Mouse (Mus musculus): ENCODE measurements at regions not wholly inside any gene's neighbourhood (a gene's known extent, or its start where the extent isn't known, plus 50 kb on each side); places are given as distances from the start of the nearest gene placed in this dataset.

DNA sequence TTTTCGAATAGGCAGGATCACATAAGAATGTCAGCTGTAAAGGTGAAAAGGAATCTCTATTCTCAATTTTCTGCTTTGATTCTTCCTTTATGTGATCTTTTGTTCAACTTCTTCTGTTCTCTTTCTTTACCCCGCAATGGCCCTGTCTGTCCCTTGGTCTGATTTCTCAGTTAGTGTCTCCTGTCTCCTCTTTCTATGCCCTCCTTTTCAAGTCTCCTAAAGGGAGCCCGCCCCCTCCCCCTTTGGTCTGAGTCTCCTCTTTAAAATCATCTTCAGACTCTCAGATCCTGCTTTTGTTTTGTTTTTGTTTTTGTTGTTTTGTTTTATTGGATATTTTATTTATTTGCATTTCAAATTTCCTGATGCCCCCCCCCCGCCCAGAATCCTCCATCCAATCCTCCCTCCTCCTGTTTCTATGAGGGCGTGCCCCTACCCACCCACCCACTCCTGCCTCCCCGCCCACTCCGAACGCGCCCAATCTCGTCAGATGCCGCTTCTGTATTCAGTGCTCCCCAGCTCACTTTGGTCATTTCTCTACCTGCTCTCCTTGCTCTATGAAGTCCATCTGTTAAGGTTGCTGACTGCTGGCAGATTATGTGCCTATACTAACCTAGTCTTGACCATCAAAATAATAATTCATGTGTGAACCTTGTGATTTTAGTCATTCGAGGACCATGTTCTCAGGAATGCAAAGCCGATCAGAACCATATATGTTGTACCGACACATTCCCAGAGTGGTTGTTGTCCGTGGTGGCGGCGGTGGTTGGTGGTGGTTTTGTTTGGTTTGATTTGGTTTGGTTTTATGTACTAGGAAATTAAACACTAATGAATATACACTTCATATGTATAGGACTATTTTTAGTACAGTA, 487.9 kb upstream of the Adam24 start:
- DNase-seq (ENCODE audit: low spot score), result no peak

DNA sequence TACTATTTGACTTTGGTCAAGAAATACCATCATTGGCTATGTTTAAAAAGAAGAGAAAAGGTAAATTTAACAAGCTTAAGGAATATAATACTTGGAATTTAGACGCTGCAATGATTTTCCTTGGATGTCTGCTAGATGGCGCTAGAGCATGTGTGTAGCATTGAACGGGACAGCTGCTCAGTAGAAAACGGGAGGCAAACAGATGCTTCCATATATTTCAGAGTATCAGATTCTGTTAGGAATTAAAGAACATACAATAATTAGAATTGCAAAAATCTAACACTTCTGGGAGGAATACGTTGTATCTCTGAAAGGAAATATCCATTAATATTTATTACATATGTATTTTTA, 487.3 kb upstream of the Adam24 start:
- peak; percentile 27 for DNase-seq (ENCODE audit: low spot score)

- DNase-seq (ENCODE audit: low spot score), result no peak
Measured at GRCm38 (mm10) chr8:40192266-40192665, 482.6 kb upstream of the Adam24 start.

DNA sequence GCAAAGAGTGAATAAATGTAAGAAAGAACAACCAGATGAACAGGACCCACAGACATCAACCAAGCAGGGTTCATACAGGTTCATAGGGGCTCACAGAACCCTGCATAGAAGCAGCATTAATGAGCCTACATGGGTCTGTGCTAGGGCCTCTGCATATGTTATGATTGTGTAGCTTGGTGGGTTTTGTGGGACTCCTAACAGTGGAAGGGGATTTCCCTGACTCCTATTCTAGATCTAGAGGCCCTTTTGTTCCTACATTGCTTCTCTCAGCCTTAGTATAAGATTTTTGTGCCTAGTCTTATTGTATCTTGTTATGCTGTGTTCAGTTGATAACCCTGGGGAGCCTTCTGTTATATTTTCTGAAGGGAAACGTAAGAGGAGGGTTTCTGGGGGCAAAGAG, 481.7 kb upstream of the Adam24 start:
- no peak for DNase-seq (ENCODE audit: low spot score)

DNA sequence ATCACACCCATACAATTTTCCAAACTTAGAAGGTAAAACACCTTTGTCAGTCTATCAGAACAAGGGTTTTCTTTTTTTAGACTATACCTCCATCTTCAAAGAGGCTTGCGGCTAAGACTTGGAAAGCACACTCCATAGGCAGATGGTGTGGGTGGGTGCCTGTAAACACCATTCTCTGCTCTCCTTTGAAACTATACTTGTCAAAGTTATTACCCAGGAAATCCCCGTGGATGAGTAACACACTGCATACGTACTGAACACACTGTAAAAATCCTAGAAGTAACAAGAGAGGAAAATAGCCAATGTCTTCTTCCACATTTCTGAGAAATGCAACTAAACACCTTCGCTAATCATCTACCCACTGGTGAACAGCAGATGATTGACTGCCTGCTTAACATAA, 464.0 kb upstream of the Adam24 start:
- DNase-seq (ENCODE audit: low spot score), result no peak

- no peak for DNase-seq (ENCODE audit: low spot score)
Measured at GRCm38 (mm10) chr8:40223521-40223920, 451.4 kb upstream of the Adam24 start.

DNA sequence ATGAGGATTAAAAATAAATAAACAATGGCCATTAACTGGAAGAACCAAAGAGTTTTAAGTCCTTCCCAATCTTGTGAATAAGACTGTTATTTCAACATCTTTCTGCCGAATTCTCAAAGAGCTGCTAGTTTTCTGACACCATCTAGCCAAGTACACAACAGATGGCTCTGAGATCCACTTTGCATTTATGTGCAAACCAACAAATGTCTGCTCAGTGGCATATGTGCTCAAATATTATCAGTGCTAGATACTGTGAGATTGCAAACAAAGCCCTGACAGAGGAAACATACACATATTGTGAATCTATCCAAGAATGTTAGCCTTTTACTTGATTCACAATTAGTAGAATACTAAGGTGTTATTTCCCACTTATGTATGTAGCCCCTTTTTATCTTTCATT, 447.6 kb upstream of the Adam24 start:
- DNase-seq (ENCODE audit: low spot score), result no peak

Data from gastrocnemius, adult 18-20 months (tissue).